Mouse (Mus musculus) neural tube, embryonic 15.5 days (tissue): Measurements from ENCODE around the gene Fxyd5. TPM values are rescaled to one million over a fixed set of nuclear protein-coding genes. Genes with fewer than 3 reads are reported as not detected.

ENCODE experiments used
- ATAC-seq: fragments of 200-750 bp; cut with Nextera tagmentation; 2 replicates; pipeline ENCODE4 v1.8.0; 2017; ENCODE audit warnings: mild to moderate bottlenecking, moderate TSS enrichment, moderate library complexity; ENCODE audit not compliant: low FRiP score
- H3K27ac ChIP-seq: fragments of 300-500 bp; sonication (generic); replicated peaks from 2 replicates; pipeline ENCODE4 v1.5.1; 2015; ENCODE audit warnings: mild to moderate bottlenecking, inconsistent platforms
- H3K27me3 ChIP-seq: fragments of 300-500 bp; sonication (generic); replicated peaks from 2 replicates; pipeline ENCODE4 v1.6.1; 2015; ENCODE audit warnings: inconsistent platforms
- H3K36me3 ChIP-seq: fragments of 300-500 bp; sonication (generic); 2 replicates; pipeline ENCODE4 v1.6.1; 2015; ENCODE audit warnings: inconsistent platforms
- H3K4me1 ChIP-seq: fragments of 300-500 bp; sonication (generic); 2 replicates; pipeline ENCODE4 v1.6.1; 2015; ENCODE audit warnings: inconsistent platforms
- H3K4me2 ChIP-seq: fragments of 300-500 bp; sonication (generic); 2 replicates; pipeline ENCODE4 v1.6.1; 2015; ENCODE audit warnings: inconsistent platforms, mild to moderate bottlenecking, moderate library complexity
- H3K4me3 ChIP-seq: fragments of 300-500 bp; sonication (generic); replicated peaks from 2 replicates; pipeline ENCODE4 v1.5.1; 2015; ENCODE audit warnings: mild to moderate bottlenecking, inconsistent platforms
- H3K9ac ChIP-seq: fragments of 300-500 bp; sonication (generic); replicated peaks from 2 replicates; pipeline ENCODE4 v1.6.1; 2015; ENCODE audit warnings: mild to moderate bottlenecking, inconsistent platforms
- H3K9me3 ChIP-seq: fragments of 300-500 bp; sonication (generic); replicated peaks from 2 replicates; pipeline ENCODE4 v1.6.1; 2016; ENCODE audit warnings: inconsistent platforms
- WGBS: fragments of 180-500 bp; shearing (Covaris S2); methylation state at CpG from one replicate; pipeline ENCODE4 v1.1.7; 2015; ENCODE audit warnings: mixed read lengths; 5-methylcytosine and 5-hydroxymethylcytosine counted together
- polyA plus RNA-seq: library from polyadenylated mRNA; unstranded; fragments of >200 nt; fragmentation: Nextera tagmentation; extraction: Ambion mirVana; gene quantifications from 2 replicates; pipeline ENCODE4 v1.2.1, GENCODE M21; 2015

The Fxyd5 gene
- polyA plus RNA-seq, 1 experiment from 2014 or later: 22.2 TPM

DNA sequence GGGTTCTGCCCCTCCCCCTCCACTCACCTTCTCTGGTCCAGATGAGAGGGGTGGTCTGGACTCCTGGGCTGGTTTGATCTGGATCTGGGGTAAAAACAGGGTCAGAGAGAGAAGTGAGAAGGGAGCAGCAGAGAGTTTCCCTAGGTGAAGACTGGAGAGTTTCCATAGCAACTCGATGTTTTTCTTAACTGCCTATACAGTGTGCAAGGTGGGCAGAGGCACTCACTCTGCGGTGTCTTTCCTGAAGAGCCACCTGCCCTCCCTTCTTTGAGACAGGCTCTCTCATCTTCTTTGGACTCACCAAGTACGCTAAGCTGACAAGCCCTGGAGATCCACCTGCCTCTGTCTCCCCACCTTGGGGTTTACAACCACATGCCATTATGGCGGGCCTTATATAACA lies 3.3 kb downstream of the Fxyd5 start:
- Histone ChIP-seq H3K27ac (no peak overlapping the region), H3K36me3 (no peaks in the 10 kb centered on the region), H3K4me2 (no peak overlapping the region), H3K4me1 (peaks cover 3% of the 10 kb centered on the region; the same call in 1 of the 2 replicates), H3K9ac (no peak overlapping the region), H3K9me3 (no peaks in the 10 kb centered on the region), H3K27me3 (peaks cover 41% of the 10 kb centered on the region), H3K4me3 (no peak overlapping the region)
- no peak for ATAC-seq
- WGBS: 89% methylated on average over 4 of the region's 4 CpGs

DNA sequence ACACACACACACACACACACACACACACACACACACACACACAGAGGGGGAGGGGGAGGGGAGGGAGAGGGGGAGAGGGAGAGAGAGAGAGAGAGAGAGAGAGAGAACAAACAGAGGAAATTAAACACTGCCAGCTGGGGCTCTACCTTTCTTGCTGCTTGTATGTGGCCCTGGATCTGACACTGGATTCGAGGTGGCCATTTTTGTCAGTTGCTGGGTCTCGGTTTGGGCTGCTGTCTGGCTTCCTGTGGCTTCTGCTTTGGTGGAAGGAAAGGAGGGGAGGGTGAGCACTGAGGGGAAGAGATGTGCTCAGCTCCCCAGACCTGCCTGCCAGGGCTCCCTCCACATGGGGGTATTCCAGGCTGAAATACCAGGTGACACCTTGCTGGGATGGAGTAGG lies 4.6 kb downstream of the Fxyd5 start:
- H3K4me3 ChIP-seq: no peak overlapping the region
- H3K9ac ChIP-seq: no peak overlapping the region
- H3K36me3 ChIP-seq: no peaks in the 10 kb centered on the region
- no peaks in the 10 kb centered on the region for H3K9me3 ChIP-seq
- peaks cover 28% of the 10 kb centered on the region for H3K27me3 ChIP-seq
- peaks cover 3% of the 10 kb centered on the region; the same call in 1 of the 2 replicates for H3K4me1 ChIP-seq
- no peak overlapping the region for H3K27ac ChIP-seq
- ATAC-seq: no peak
- no peak overlapping the region for H3K4me2 ChIP-seq
- 76% methylated on average over 2 of the region's 2 CpGs for WGBS

DNA sequence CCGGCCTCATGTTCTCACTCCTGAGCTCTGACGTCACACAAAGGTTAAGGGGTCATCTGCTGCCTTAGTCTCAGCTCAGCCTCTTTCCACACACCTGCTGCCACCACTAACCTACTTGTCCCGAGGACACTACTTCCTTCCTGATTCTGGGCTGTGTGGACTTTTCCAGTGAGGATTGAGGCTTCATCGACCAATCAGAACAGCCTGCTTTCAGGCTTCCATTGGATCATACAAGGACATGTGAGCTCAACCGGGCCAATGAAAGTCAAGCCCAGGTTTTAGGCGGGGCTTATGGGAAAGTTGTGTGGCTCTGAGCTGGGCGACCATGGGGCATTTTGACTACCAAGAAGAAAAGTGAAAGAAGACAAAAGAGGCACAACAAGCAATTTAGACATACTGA lies 5.4 kb downstream of the Fxyd5 start:
- WGBS: 89% methylated on average over 7 of the region's 7 CpGs
- ATAC-seq: no peak
- Histone ChIP-seq H3K27me3 (peaks cover 21% of the 10 kb centered on the region), H3K27ac (no peak overlapping the region), H3K4me1 (peaks cover under 1% of the 10 kb centered on the region; the same call in 1 of the 2 replicates), H3K4me3 (no peak overlapping the region), H3K9ac (no peak overlapping the region), H3K4me2 (no peak overlapping the region), H3K36me3 (no peaks in the 10 kb centered on the region), H3K9me3 (no peaks in the 10 kb centered on the region)

DNA sequence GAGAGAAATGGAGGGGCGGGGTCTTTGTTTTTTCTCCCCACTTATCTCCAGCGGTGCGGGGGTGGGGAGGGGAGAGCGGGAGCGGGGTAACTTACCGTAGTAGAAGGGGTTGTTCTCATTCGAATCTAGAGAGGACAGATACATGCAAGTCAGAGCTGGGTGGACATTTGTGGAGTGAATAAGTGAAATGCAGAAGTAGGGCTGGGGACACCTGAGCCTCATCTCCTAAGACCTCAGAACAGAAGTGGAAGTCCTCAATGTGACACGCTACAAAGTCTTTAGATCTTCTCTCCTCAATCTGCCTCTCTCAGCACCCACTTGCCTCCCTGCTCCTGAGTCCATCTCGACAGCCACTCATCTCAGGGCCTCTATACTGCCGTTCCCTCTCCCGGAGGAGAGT lies 7.0 kb downstream of the Fxyd5 start:
- WGBS: 85% methylated on average over 11 of the region's 11 CpGs
- ATAC-seq: no peak
- H3K36me3 ChIP-seq: no peaks in the 10 kb centered on the region

DNA sequence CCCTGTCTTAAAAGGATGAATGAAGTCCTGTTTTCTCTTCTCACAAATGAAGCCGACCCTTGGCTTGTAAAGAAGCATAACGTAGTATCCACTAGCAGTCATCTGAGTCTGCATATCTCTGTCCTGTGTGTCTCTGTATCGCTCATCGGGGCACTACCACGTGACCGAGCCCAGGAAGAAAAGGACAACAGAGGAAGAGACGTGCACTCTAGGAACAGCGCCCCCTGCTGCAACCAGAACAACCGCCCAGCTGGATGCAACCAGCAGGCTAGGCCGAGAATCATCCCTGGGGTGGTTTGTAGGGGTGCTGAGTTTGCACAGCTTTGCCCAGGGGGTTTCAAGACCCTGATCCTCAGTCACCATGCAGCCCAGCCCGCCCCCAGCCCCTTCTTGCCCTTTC lies 7.5 kb downstream of the Fxyd5 start:
- Histone ChIP-seq H3K4me3 (no peak overlapping the region), H3K9ac (no peak overlapping the region), H3K27me3 (0 out of 2 replicates have a peak, but pooled peaks cover 2% of the 10 kb centered on the region), H3K9me3 (no peaks in the 10 kb centered on the region), H3K27ac (no peak overlapping the region), H3K4me1 (no peaks in the 10 kb centered on the region), H3K4me2 (no peak overlapping the region), H3K36me3 (no peaks in the 10 kb centered on the region)
- 66% methylated on average over 11 of the region's 11 CpGs for WGBS
- ATAC-seq: no peak

More for the DNA sequence above, 7.0 kb downstream of the Fxyd5 start:
- Histone ChIP-seq H3K4me1 (no peaks in the 10 kb centered on the region), H3K4me2 (no peak overlapping the region), H3K27ac (no peak overlapping the region), H3K4me3 (no peak overlapping the region), H3K9me3 (no peaks in the 10 kb centered on the region), H3K9ac (no peak overlapping the region), H3K27me3 (0 out of 2 replicates have a peak, but pooled peaks cover 6% of the 10 kb centered on the region)

DNA sequence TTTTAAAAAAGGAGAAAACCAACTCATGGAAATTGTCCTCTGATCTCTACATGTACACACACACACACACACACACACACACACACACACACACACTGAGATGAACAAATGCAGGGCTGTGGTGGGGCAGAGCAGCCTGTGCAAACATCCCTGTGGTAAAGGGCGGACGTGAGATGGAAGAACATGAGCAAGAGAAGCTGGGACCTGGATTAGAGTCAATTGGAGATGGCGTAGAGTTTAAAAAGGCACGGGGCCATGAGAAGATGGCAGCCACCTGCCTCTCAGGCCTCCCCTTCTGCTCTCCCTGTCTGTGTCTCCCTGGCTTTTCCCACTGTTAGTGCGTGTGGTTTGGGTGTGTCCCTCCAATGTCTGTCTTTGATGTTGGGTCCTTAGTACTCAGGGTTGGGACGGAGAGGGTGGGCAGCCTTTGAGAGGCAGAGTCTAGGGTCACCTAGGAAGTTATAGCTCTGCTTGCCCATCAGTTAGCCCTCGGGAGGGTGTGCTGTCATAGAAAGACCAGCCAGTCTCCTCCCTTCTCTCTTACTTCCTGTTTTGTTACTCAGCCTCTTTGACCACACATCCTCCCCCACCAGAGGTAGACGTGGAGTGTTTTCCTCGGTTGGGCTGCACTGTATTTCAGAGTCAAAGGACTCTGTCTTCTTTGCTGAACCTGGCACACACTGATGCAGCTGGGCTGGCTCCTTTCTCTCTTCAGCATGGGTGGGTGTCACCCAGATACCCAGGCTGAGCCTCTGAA lies 8.7 kb downstream of the Fxyd5 start:
- 78% methylated on average over 9 of the region's 9 CpGs for WGBS

DNA sequence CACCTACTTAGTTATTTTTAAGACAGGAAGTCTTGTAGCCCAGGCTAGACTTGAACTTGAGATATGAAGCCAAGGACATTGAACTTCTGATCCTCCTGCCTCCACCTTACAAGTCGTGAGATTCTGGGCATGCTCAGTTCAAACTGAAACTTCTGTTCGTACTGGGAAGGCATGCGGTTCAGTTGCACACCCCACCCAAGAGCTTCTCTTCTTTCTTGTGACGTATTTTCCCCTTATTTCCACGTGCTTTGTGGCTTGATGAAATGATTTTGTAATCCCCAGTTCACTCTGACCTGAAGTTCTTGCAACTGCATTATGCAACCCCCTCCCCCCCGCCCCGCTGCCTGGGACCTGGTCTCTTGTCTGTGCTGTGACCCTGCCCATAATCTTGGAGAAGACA lies 10.6 kb downstream of the Fxyd5 start:
- no peak for ATAC-seq
- Histone ChIP-seq H3K4me3 (no peak overlapping the region), H3K4me1 (no peaks in the 10 kb centered on the region), H3K36me3 (no peaks in the 10 kb centered on the region), H3K9ac (no peak overlapping the region), H3K27ac (no peak overlapping the region), H3K4me2 (no peak overlapping the region), H3K9me3 (no peaks in the 10 kb centered on the region), H3K27me3 (no peaks in the 10 kb centered on the region)
- WGBS: 87% methylated on average over 7 of the region's 7 CpGs

More for the DNA sequence above, 8.7 kb downstream of the Fxyd5 start:
- Histone ChIP-seq H3K27ac (no peak overlapping the region), H3K4me2 (no peak overlapping the region), H3K4me3 (no peak overlapping the region), H3K4me1 (no peaks in the 10 kb centered on the region), H3K9ac (no peak overlapping the region), H3K9me3 (no peaks in the 10 kb centered on the region), H3K27me3 (no peaks in the 10 kb centered on the region), H3K36me3 (no peaks in the 10 kb centered on the region)
- no peak for ATAC-seq

DNA sequence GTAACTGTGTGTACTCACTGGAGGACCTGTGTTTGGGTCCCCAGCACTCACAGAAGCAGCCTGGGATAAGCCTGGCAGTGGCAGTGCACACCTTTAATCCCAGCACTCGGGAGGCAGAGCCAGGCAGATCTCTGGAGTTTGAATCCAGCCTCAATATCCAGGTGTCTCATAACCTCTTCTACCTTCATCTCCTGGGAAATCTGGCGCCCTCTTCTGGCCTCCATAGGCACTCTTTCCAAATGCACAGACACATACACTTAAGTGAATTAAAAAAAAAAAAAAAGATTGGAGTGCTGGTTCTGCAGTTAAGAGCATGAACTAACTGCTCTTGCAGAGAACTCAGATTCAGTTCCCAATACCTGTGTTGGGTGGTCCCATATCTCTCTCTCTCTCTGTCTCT lies 11.6 kb downstream of the Fxyd5 start:
- no peak for ATAC-seq
- Histone ChIP-seq H3K4me1 (no peaks in the 10 kb centered on the region), H3K4me2 (no peak overlapping the region), H3K4me3 (no peak overlapping the region), H3K9me3 (no peaks in the 10 kb centered on the region), H3K9ac (no peak overlapping the region), H3K27me3 (no peaks in the 10 kb centered on the region), H3K36me3 (no peaks in the 10 kb centered on the region), H3K27ac (no peak overlapping the region)
- WGBS: 62% methylated on average over 2 of the region's 2 CpGs

DNA sequence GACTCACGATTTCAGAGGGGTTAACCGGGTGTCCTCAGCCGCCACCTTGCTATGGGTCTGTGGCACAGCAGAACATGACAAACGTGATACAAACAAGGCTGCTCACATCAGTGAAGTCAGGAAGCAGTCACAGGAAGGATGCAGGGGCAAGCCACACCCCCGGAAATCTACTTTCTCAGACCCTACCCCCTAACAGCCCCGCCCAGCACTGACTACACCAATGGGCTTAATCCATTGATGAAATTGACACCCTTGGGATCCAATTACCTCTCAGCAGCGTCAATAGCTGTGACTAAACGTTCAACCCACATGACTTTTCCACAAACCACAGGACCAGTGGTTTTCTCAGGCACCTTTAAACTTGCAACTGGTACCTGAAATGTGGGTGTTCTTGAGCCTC lies 13.7 kb downstream of the Fxyd5 start:
- 79% methylated on average over 8 of the region's 8 CpGs for WGBS
- no peak overlapping the region for H3K4me3 ChIP-seq
- no peak for ATAC-seq
- H3K27me3 ChIP-seq: no peaks in the 10 kb centered on the region
- H3K4me2 ChIP-seq: no peak overlapping the region
- H3K27ac ChIP-seq: no peak overlapping the region
- H3K9ac ChIP-seq: no peak overlapping the region
- no peaks in the 10 kb centered on the region for H3K9me3 ChIP-seq
- H3K4me1 ChIP-seq: no peaks in the 10 kb centered on the region
- H3K36me3 ChIP-seq: no peaks in the 10 kb centered on the region

DNA sequence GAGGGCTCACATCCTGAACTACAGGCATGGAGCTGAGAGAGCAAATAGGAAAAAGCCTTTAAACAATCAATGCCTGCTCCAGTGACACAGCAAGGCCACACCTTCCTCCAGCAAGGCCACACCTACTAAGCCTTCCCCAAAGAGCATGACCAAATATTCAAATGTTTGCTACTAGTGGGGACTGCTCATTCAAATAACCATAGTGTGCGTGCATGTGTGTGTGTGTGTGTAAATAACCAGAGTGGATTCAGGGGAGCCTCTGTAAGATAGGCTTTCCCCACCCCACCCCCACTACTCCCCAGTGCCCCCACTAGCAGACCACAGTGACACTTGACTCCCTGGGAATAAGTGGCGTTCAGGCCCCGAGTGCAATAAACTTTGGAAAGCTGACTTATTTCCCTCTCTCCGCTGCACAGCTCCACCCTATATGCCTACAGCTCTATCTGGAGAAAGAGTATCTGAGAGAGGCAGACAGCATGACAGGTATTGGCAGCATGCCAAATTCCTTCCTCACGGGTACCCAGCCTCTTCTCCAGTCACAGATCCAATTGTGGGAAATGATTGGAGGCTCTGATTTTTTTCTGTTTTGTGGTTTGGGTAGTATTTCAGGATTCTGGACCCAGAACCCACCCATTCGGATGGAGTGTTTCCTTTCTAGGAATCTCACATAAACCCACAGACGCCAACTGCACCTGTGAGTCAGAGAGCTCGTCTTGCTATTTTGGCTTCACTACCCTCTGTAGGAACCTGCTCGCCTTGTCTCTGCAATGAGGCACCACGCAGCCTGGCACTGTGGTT lies 25.0 kb downstream of the Fxyd5 start:
- H3K27me3 ChIP-seq: no peaks in the 10 kb centered on the region
- H3K4me1 ChIP-seq: peaks cover 4% of the 10 kb centered on the region; the same call in 1 of the 2 replicates
- no peak for ATAC-seq
- no peaks in the 10 kb centered on the region for H3K36me3 ChIP-seq
- H3K4me2 ChIP-seq: no peak overlapping the region
- no peak overlapping the region for H3K4me3 ChIP-seq
- no peaks in the 10 kb centered on the region for H3K9me3 ChIP-seq
- no peak overlapping the region for H3K9ac ChIP-seq
- WGBS: 49% methylated on average over 10 of the region's 10 CpGs
- H3K27ac ChIP-seq: no peak overlapping the region

DNA sequence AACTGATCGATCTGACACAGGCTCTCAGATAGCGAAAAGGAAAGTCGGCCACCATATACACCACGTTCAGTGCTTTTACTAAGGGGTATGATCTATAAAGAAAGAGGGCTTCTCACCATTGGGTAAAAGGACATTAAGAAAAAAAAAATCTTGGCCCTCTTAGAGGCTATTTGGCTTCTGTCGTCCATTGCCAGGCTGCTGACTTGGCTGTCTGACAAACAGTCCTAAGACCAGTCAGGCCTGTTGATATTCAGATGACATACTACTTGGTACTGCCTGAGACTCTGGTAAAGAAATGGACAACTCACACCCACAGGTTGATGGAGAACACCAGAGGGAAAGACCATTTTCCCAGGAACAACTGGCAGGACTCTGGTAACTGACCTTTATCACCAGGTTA lies 29.3 kb downstream of the Fxyd5 start:
- Histone ChIP-seq H3K4me3 (no peak overlapping the region), H3K36me3 (no peaks in the 10 kb centered on the region), H3K9ac (no peak overlapping the region), H3K27me3 (no peaks in the 10 kb centered on the region), H3K27ac (no peak overlapping the region), H3K4me2 (no peak overlapping the region), H3K4me1 (peaks cover 4% of the 10 kb centered on the region; the same call in 1 of the 2 replicates), H3K9me3 (no peaks in the 10 kb centered on the region)
- WGBS: 67% methylated on average over 5 of the region's 5 CpGs
- ATAC-seq: no peak

DNA sequence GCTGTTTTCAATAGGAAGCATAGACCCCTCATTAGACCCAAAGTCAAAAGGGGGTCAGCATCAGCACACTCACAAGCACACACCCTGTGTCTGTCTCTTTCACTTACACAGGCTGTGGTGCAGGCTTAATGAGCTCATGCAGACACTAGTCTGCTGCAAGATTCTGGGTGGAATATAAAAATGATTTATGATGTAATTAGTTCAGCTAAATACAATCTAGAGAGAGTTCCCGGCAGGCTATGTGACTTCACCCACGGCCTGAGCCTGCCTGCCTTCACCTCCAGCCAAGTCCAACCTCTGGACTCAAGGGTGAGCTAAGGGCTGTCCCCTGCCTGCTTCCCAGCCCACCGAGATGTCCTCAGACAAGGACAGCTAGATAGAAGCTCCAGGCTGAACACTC lies 33.4 kb downstream of the Fxyd5 start:
- H3K36me3 ChIP-seq: no peaks in the 10 kb centered on the region
- H3K4me2 ChIP-seq: no peak overlapping the region
- no peaks in the 10 kb centered on the region for H3K4me1 ChIP-seq
- H3K4me3 ChIP-seq: no peak overlapping the region
- no peak overlapping the region for H3K9ac ChIP-seq
- peak overlapping the region; percentile 48; the same call in 1 of the 2 replicates for H3K27ac ChIP-seq
- no peaks in the 10 kb centered on the region for H3K9me3 ChIP-seq
- peak; percentile 61 for ATAC-seq
- no peaks in the 10 kb centered on the region for H3K27me3 ChIP-seq
- 35% methylated on average over 3 of the region's 3 CpGs for WGBS
